Mouse (Mus musculus): ENCODE results near the gene Stxbp3. TPM values are rescaled to one million over a fixed set of nuclear protein-coding genes. Genes with fewer than 3 reads are reported as not detected.

Gene Stxbp3
- polyA plus RNA-seq, 1 experiment from 2014 or later: 23.1 TPM

- Histone ChIP-seq H3K4me3 (no peak overlapping the region), H3K9me3 (no peaks in the 10 kb centered on the region), H3K27ac (replicated peaks) (no peak overlapping the region), H3K4me2 (replicated peaks) (no peak overlapping the region), H3K4me1 (0 out of 2 replicates have a peak, but pooled peaks cover 3% of the 10 kb centered on the region), H3K36me3 (no peaks in the 10 kb centered on the region), H3K27me3 (no peaks in the 10 kb centered on the region), H3K9ac (replicated peaks) (no peak overlapping the region)
- 86% methylated on average over 13 of the region's 13 CpGs for WGBS
- ATAC-seq (ENCODE audit: low FRiP score, low read depth): no peak
These were observed 68.1 kb downstream of the Stxbp3 start for GRCm38 (mm10) chr3:108772211-108772610.

- no peaks in the 10 kb centered on the region for H3K27me3 ChIP-seq
- H3K36me3 ChIP-seq: no peaks in the 10 kb centered on the region
- no peaks in the 10 kb centered on the region for H3K9me3 ChIP-seq
- 56% methylated on average over 6 of the region's 6 CpGs for WGBS
- H3K27ac ChIP-seq (replicated peaks): no peak overlapping the region
- ATAC-seq (ENCODE audit: low FRiP score, low read depth): peak; percentile 63
- H3K4me1 ChIP-seq: 0 out of 2 replicates have a peak, but pooled peaks cover 3% of the 10 kb centered on the region
- H3K4me3 ChIP-seq: no peak overlapping the region
- H3K9ac ChIP-seq (replicated peaks): no peak overlapping the region
- H3K4me2 ChIP-seq (replicated peaks): no peak overlapping the region
These were observed 69.5 kb downstream of the Stxbp3 start for GRCm38 (mm10) chr3:108770725-108771368.

DNA sequence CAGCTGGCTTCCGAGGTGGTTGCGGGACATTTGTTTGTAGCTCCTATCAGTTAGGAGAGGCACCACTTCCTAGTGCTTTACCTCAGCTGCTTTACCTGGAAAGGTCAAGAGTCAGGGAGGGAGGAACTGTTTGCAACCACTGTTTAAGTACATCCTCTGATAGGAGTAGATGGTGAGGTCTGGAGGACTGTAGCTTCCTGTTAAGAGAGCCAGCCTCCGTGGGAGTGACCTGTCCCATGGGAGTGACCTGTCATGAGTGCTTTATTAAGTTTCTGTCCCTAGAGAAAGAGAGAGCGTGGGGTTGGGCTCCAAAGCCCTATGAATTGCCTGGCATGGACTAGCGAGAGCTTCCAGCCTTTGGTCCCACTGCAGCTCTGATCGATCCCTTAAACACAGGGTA is 70.8 kb downstream of the Stxbp3 start:
- Histone ChIP-seq H3K9me3 (no peaks in the 10 kb centered on the region), H3K4me1 (0 out of 2 replicates have a peak, but pooled peaks cover 3% of the 10 kb centered on the region), H3K9ac (replicated peaks) (no peak overlapping the region), H3K4me2 (replicated peaks) (no peak overlapping the region), H3K4me3 (no peak overlapping the region), H3K27me3 (no peaks in the 10 kb centered on the region), H3K27ac (replicated peaks) (no peak overlapping the region), H3K36me3 (no peaks in the 10 kb centered on the region)
- no peak for ATAC-seq (ENCODE audit: low FRiP score, low read depth)
- WGBS: 87% methylated on average over 6 of the region's 6 CpGs

DNA sequence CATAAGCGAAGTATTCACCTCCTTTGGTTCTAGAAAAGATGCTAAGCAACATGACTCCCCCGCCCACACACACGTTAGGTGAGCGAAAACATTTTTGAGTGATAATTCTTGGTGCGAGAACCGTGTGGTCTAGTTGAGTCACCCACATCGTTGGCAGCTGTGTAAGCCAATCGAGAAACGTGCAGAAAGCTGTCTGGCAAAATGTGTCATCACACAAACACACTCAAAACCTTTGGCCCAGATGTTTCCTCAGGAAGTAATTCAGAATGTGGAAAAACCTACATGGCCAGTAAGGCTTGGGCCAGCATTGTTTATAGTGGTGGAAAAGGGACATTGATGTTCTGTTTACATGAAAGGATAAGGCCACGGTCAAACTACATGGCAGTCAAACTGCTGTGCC is 72.9 kb downstream of the Stxbp3 start:
- no peak overlapping the region for H3K27ac ChIP-seq (replicated peaks)
- H3K4me2 ChIP-seq (replicated peaks): no peak overlapping the region
- H3K36me3 ChIP-seq: no peaks in the 10 kb centered on the region
- H3K27me3 ChIP-seq: no peaks in the 10 kb centered on the region
- H3K9ac ChIP-seq (replicated peaks): no peak overlapping the region
- H3K4me3 ChIP-seq: no peak overlapping the region
- no peaks in the 10 kb centered on the region for H3K9me3 ChIP-seq
- WGBS: 90% methylated on average over 10 of the region's 10 CpGs
- ATAC-seq (ENCODE audit: low FRiP score, low read depth): no peak
- H3K4me1 ChIP-seq: 0 out of 2 replicates have a peak, but pooled peaks cover 3% of the 10 kb centered on the region

GRCm38 (mm10) chr3:108766943-108767342 is 73.4 kb downstream of the Stxbp3 start:
- Histone ChIP-seq H3K27me3 (no peaks in the 10 kb centered on the region), H3K9ac (replicated peaks) (no peak overlapping the region), H3K9me3 (no peaks in the 10 kb centered on the region), H3K4me1 (0 out of 2 replicates have a peak, but pooled peaks cover 3% of the 10 kb centered on the region), H3K36me3 (no peaks in the 10 kb centered on the region), H3K4me2 (replicated peaks) (no peak overlapping the region), H3K4me3 (no peak overlapping the region), H3K27ac (replicated peaks) (no peak overlapping the region)
- no peak for ATAC-seq (ENCODE audit: low FRiP score, low read depth)
- 86% methylated on average over 7 of the region's 7 CpGs for WGBS

- H3K27ac ChIP-seq (replicated peaks): no peak overlapping the region
- H3K4me3 ChIP-seq: no peak overlapping the region
- no peaks in the 10 kb centered on the region for H3K4me1 ChIP-seq
- no peak overlapping the region for H3K9ac ChIP-seq (replicated peaks)
- no peaks in the 10 kb centered on the region for H3K9me3 ChIP-seq
- WGBS: 86% methylated on average over 7 of the region's 7 CpGs
- no peaks in the 10 kb centered on the region for H3K27me3 ChIP-seq
- H3K4me2 ChIP-seq (replicated peaks): no peak overlapping the region
- H3K36me3 ChIP-seq: no peaks in the 10 kb centered on the region
- no peak for ATAC-seq (ENCODE audit: low FRiP score, low read depth)
These were observed 74.8 kb downstream of the Stxbp3 start for GRCm38 (mm10) chr3:108765476-108765875.

- no peak overlapping the region for H3K4me3 ChIP-seq
- WGBS: 65% methylated on average over 7 of the region's 7 CpGs
- H3K4me2 ChIP-seq (replicated peaks): no peak overlapping the region
- no peaks in the 10 kb centered on the region for H3K4me1 ChIP-seq
- no peaks in the 10 kb centered on the region for H3K36me3 ChIP-seq
- H3K27me3 ChIP-seq: no peaks in the 10 kb centered on the region
- H3K9me3 ChIP-seq: no peaks in the 10 kb centered on the region
- no peak for ATAC-seq (ENCODE audit: low FRiP score, low read depth)
- no peak overlapping the region for H3K27ac ChIP-seq (replicated peaks)
- no peak overlapping the region for H3K9ac ChIP-seq (replicated peaks)
These were observed 75.3 kb downstream of the Stxbp3 start for GRCm38 (mm10) chr3:108764976-108765375.

GRCm38 (mm10) chr3:108763691-108764090 is 76.6 kb downstream of the Stxbp3 start:
- Histone ChIP-seq H3K4me2 (replicated peaks) (no peak overlapping the region), H3K9ac (replicated peaks) (no peak overlapping the region), H3K36me3 (no peaks in the 10 kb centered on the region), H3K27me3 (no peaks in the 10 kb centered on the region), H3K27ac (replicated peaks) (no peak overlapping the region), H3K9me3 (no peaks in the 10 kb centered on the region), H3K4me1 (no peaks in the 10 kb centered on the region), H3K4me3 (no peak overlapping the region)
- no peak for ATAC-seq (ENCODE audit: low FRiP score, low read depth)
- WGBS: 74% methylated on average over 2 of the region's 2 CpGs

- H3K27ac ChIP-seq (replicated peaks): no peak overlapping the region
- H3K9ac ChIP-seq (replicated peaks): no peak overlapping the region
- no peak overlapping the region for H3K4me3 ChIP-seq
- 93% methylated on average over 7 of the region's 7 CpGs for WGBS
- no peak overlapping the region for H3K4me2 ChIP-seq (replicated peaks)
- no peaks in the 10 kb centered on the region for H3K9me3 ChIP-seq
- no peaks in the 10 kb centered on the region for H3K27me3 ChIP-seq
- no peak for ATAC-seq (ENCODE audit: low FRiP score, low read depth)
- H3K36me3 ChIP-seq: no peaks in the 10 kb centered on the region
- no peaks in the 10 kb centered on the region for H3K4me1 ChIP-seq
These were observed 77.7 kb downstream of the Stxbp3 start for GRCm38 (mm10) chr3:108762597-108763111.

GRCm38 (mm10) chr3:108759566-108760420 is 80.5 kb downstream of the Stxbp3 start:
- ATAC-seq (ENCODE audit: low FRiP score, low read depth): no peak
- no peak overlapping the region for H3K4me2 ChIP-seq (replicated peaks)
- no peaks in the 10 kb centered on the region for H3K9me3 ChIP-seq
- H3K9ac ChIP-seq (replicated peaks): no peak overlapping the region
- no peaks in the 10 kb centered on the region for H3K27me3 ChIP-seq
- no peaks in the 10 kb centered on the region for H3K4me1 ChIP-seq
- H3K4me3 ChIP-seq: no peak overlapping the region
- H3K36me3 ChIP-seq: no peaks in the 10 kb centered on the region
- 88% methylated on average over 11 of the region's 11 CpGs for WGBS
- no peak overlapping the region for H3K27ac ChIP-seq (replicated peaks)

DNA sequence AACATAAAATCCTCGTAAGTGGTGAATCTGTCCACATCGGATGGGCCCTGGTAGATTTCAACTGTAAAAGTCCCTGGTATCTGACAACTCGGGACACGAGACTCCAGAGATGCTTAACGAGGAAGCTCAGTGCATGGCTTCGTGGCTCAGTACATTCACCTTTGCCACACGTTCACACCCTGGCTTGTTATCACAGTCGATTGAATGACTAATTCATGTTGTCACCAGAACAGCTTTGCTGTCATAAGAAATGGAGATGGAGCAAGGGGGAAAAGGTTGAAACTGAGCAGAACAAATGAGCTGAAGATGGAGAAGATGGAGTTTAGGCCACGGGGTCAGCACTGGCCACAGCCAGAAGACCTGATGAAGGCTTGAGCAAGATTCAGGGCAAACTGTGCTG is 82.8 kb downstream of the Stxbp3 start:
- 80% methylated on average over 9 of the region's 9 CpGs for WGBS
- H3K36me3 ChIP-seq: no peaks in the 10 kb centered on the region

DNA sequence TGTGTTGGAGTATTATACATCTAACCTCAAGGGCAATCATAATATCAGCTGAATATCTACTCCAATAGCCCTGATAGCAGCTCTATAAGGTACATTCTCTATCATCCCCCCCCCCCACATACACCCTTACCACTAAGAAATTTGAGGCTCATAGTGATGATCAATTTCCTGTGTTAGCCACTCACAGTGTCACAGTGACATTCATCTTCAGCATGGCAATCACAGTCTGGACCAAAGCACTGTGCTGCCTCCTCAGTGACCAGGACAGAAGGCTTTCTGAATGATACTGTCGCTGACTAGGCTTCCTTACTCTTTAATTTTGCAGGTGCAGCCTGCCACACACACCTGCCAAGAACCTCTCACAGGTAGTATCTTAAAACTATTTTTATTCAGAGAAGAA is 84.2 kb downstream of the Stxbp3 start:
- ATAC-seq (ENCODE audit: low FRiP score, low read depth): no peak
- 86% methylated on average over 1 of the region's 1 CpGs for WGBS
- Histone ChIP-seq H3K36me3 (no peaks in the 10 kb centered on the region), H3K27ac (replicated peaks) (no peak overlapping the region), H3K4me1 (no peaks in the 10 kb centered on the region), H3K27me3 (no peaks in the 10 kb centered on the region), H3K4me2 (replicated peaks) (no peak overlapping the region), H3K9me3 (no peaks in the 10 kb centered on the region), H3K4me3 (no peak overlapping the region), H3K9ac (replicated peaks) (no peak overlapping the region)

More for the DNA sequence above, 82.8 kb downstream of the Stxbp3 start:
- Histone ChIP-seq H3K4me1 (no peaks in the 10 kb centered on the region), H3K27me3 (no peaks in the 10 kb centered on the region), H3K9me3 (no peaks in the 10 kb centered on the region), H3K27ac (replicated peaks) (no peak overlapping the region), H3K4me2 (replicated peaks) (no peak overlapping the region), H3K9ac (replicated peaks) (no peak overlapping the region), H3K4me3 (no peak overlapping the region)
- ATAC-seq (ENCODE audit: low FRiP score, low read depth): no peak
